ENCODE assay signal across 9 mouse cellular contexts in the genomic region with DNA sequence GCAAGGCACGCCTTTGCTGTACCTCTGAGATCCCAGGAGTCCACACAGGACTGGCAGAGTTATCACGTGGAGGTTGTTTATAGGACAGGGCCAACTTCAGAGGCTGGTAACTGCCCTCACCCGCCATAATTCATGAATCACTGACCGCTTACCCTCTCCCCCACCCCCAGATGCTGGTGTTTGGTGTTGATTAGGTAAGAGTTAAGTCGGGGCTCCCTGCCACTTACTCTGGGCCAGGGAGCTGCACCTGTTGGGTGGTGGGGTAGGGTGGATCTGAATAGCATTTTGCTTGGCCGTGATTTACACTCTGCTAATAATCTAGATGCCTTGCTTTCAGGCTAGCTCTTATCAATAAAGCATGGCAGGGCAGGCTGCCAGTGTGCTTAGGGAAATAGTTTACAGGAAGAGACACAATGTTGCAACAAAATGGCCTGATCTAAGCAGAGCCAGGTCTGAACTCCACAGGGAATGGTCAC. TPM values are rescaled to one million over a fixed set of nuclear protein-coding genes. Genes with fewer than 3 reads are reported as not detected.
DNase-seq lines count a peak whose midpoint lies in the region; ATAC-seq lines count a peak whose summit lies in the region.
"Had no signal": no experiment of that assay in that cellular context is flagged by ENCODE, and none has a peak within 500 bp of the region (broad histone marks: within the 10 kb centered on the region; RNA-seq: fewer than 3 reads in every experiment).

No protein-coding gene starts in this region.

- whole genome bisulfite sequencing in heart, embryonic 11.5 days (ENCODE audit: insufficient replicate concordance) = 51% methylated on average over 6 of the region's 6 CpGs
- 32% methylated on average over 6 of the region's 6 CpGs for WGBS in intestine, embryonic 14.5 days

- H3K27ac ChIP-seq in heart, embryonic 11.5 days (ENCODE audit: low read depth, low read length) = no peak overlapping the region
- no peak overlapping the region for H3K27ac ChIP-seq in intestine, embryonic 14.5 days (ENCODE audit: low read depth)

- no peaks in the 10 kb centered on the region for H3K36me3 ChIP-seq in heart, embryonic 11.5 days (ENCODE audit: control insufficient read depth, insufficient read depth, low read length)
- H3K36me3 ChIP-seq in intestine, embryonic 14.5 days (ENCODE audit: control insufficient read depth, insufficient read depth, low read length) = no peaks in the 10 kb centered on the region

- no peak overlapping the region for H3K4me2 ChIP-seq in heart, embryonic 11.5 days
- H3K4me2 ChIP-seq in intestine, embryonic 14.5 days (ENCODE audit: low read length) = no peak overlapping the region

- DNase-seq in heart, adult 11 months = peak; percentile 95
- DNase-seq in urinary bladder, postnatal 14 days (ENCODE audit: low spot score) = peak; percentile 44
- no peak for DNase-seq in urinary bladder, postnatal 10 days (ENCODE audit: low spot score)
- DNase-seq in intestine, embryonic 14.5 days (ENCODE audit: low spot score) = no peak
- DNase-seq in testis, postnatal 14 days (ENCODE audit: low spot score) = peak; percentile 54
- no peak for DNase-seq in B cell, adult 2 months
- no peak for DNase-seq in natural killer cell, adult 2 months (ENCODE audit: low spot score in 2 of 2)

- H3K4me1 ChIP-seq in heart, embryonic 11.5 days (ENCODE audit: control insufficient read depth, insufficient read depth, low read length) = peaks cover 17% of the 10 kb centered on the region
- H3K4me1 ChIP-seq in intestine, embryonic 14.5 days (replicated peaks; ENCODE audit: control insufficient read depth, insufficient read depth, low read length) = peaks cover 6% of the 10 kb centered on the region

- H3K4me3 ChIP-seq in heart, embryonic 11.5 days (ENCODE audit: low read depth, low read length) = no peak overlapping the region
- no peak overlapping the region for H3K4me3 ChIP-seq in intestine, embryonic 14.5 days (ENCODE audit: low read depth, low read length)
- H3K4me3 ChIP-seq: midbrain, embryonic 12.5 days had no signal

- H3K27me3 ChIP-seq in heart, embryonic 11.5 days (ENCODE audit: control insufficient read depth, insufficient read depth, low read length) = no peaks in the 10 kb centered on the region
- H3K27me3 ChIP-seq in intestine, embryonic 14.5 days (replicated peaks; ENCODE audit: control insufficient read depth, insufficient read depth, low read length) = no peaks in the 10 kb centered on the region
- H3K27me3 ChIP-seq: midbrain, embryonic 12.5 days had no signal

- no peaks in the 10 kb centered on the region for H3K9me3 ChIP-seq in heart, embryonic 11.5 days (replicated peaks; ENCODE audit: control insufficient read depth, low read length)
- H3K9me3 ChIP-seq in intestine, embryonic 14.5 days (ENCODE audit: control insufficient read depth, low read length) = peaks cover 3% of the 10 kb centered on the region; the same call in 1 of the 2 replicates

- no peak overlapping the region for H3K9ac ChIP-seq in heart, embryonic 11.5 days (ENCODE audit: low read depth, low read length)
- no peak overlapping the region for H3K9ac ChIP-seq in intestine, embryonic 14.5 days (ENCODE audit: low read length)
- H3K9ac ChIP-seq: midbrain, embryonic 12.5 days had no signal

- ATAC-seq in heart, embryonic 11.5 days (replicated peaks; ENCODE audit: insufficient number of reproducible peaks, low FRiP score, low TSS enrichment) = no peak; the same call in 1 of the 2 replicates
- ATAC-seq in intestine, embryonic 14.5 days (replicated peaks; ENCODE audit: low FRiP score, low TSS enrichment, low read depth) = 0 out of 2 replicates have a peak, but pooled peaks have one; percentile 40

RNA-seq across cellular contexts. Expression of a gene that starts 25.2 kb away (rescaled TPM):
- polyA plus RNA-seq in heart, embryonic 11.5 days (2014; fragmentation: Nextera tagmentation; extraction: Ambion mirVana) = 15.2 and 16.5 TPM in 2 replicates
- 25.1 and 25.8 TPM in 2 replicates for polyA plus RNA-seq in intestine, embryonic 14.5 days (2014; fragmentation: Nextera tagmentation; extraction: Ambion mirVana)

Comparison
In these comparisons a context has a peak if more than half of its experiments do, and no peak if none do; other contexts are left out.
1. DNase-seq: peak in heart, adult 11 months (single experiment), urinary bladder, postnatal 14 days (single experiment) and testis, postnatal 14 days (single experiment); none in urinary bladder, postnatal 10 days (single experiment), intestine, embryonic 14.5 days (single experiment), B cell, adult 2 months (0 of 2) and natural killer cell, adult 2 months (0 of 2).